Mouse (Mus musculus): ENCODE results near the gene Cdh3.

Cdh3 gene

GRCm38 (mm10) chr8:106527241-106528036 is 16.7 kb downstream of the Cdh3 start:
- DNase-seq (ENCODE audit: low spot score in 2 of 2): no peak

GRCm38 (mm10) chr8:106528596-106529249 is 18.0 kb downstream of the Cdh3 start:
- no peak for DNase-seq (ENCODE audit: low spot score in 2 of 2)

GRCm38 (mm10) chr8:106529885-106530482 is 19.3 kb downstream of the Cdh3 start:
- DNase-seq (ENCODE audit: low spot score in 2 of 2): no peak

GRCm38 (mm10) chr8:106530566-106530965 is 19.9 kb downstream of the Cdh3 start:
- no peak for DNase-seq (ENCODE audit: low spot score in 2 of 2)

- no peak for DNase-seq (ENCODE audit: low spot score in 2 of 2)
Observed at GRCm38 (mm10) chr8:106533709-106534108, 23.0 kb downstream of the Cdh3 start.

GRCm38 (mm10) chr8:106534449-106534848 is 23.8 kb downstream of the Cdh3 start:
- DNase-seq (ENCODE audit: low spot score in 2 of 2): peak; percentile 22 to 50

- DNase-seq (ENCODE audit: low spot score in 2 of 2): no peak
Observed at GRCm38 (mm10) chr8:106535448-106535847, 24.8 kb downstream of the Cdh3 start.

GRCm38 (mm10) chr8:106539193-106539592 is 28.5 kb downstream of the Cdh3 start:
- no peak for DNase-seq (ENCODE audit: low spot score in 2 of 2)

- DNase-seq (ENCODE audit: low spot score in 2 of 2): no peak
Observed at GRCm38 (mm10) chr8:106541002-106541401, 30.3 kb downstream of the Cdh3 start.

GRCm38 (mm10) chr8:106543043-106543442 is 32.4 kb downstream of the Cdh3 start:
- DNase-seq (ENCODE audit: low spot score in 2 of 2): no peak

- no peak for DNase-seq (ENCODE audit: low spot score in 2 of 2)
Observed at GRCm38 (mm10) chr8:106545149-106545548, 34.5 kb downstream of the Cdh3 start.

- no peak for DNase-seq (ENCODE audit: low spot score in 2 of 2)
Observed at GRCm38 (mm10) chr8:106546746-106547145, 36.1 kb downstream of the Cdh3 start.

GRCm38 (mm10) chr8:106548366-106548936 is 37.8 kb downstream of the Cdh3 start:
- no peak for DNase-seq (ENCODE audit: low spot score in 2 of 2)

GRCm38 (mm10) chr8:106550906-106551305 is 40.2 kb downstream of the Cdh3 start:
- DNase-seq (ENCODE audit: low spot score in 2 of 2): no peak

GRCm38 (mm10) chr8:106554011-106554410 is 43.3 kb downstream of the Cdh3 start:
- no peak for DNase-seq (ENCODE audit: low spot score in 2 of 2)

- DNase-seq (ENCODE audit: low spot score in 2 of 2): no peak
Observed at GRCm38 (mm10) chr8:106556068-106556645, 45.5 kb downstream of the Cdh3 start.

- DNase-seq (ENCODE audit: low spot score in 2 of 2): no peak
Observed at GRCm38 (mm10) chr8:106559844-106560243, 49.2 kb downstream of the Cdh3 start.

- peak; percentile 62 to 65 for DNase-seq (ENCODE audit: low spot score in 2 of 2)
Observed at GRCm38 (mm10) chr8:106561097-106561865, 50.6 kb downstream of the Cdh3 start.

GRCm38 (mm10) chr8:106563691-106564182 is 53.0 kb downstream of the Cdh3 start:
- peak; percentile 40 to 42 for DNase-seq (ENCODE audit: low spot score in 2 of 2)

- DNase-seq (ENCODE audit: low spot score in 2 of 2): no peak
Observed at GRCm38 (mm10) chr8:106569006-106569405, 58.3 kb downstream of the Cdh3 start.

- DNase-seq (ENCODE audit: low spot score in 2 of 2): no peak
Observed at GRCm38 (mm10) chr8:106570386-106570785, 59.7 kb downstream of the Cdh3 start.
